Mouse (Mus musculus) thymus, postnatal 14 days (tissue): ENCODE measurements at regions not wholly inside any gene's neighbourhood (a gene's known extent, or its start where the extent isn't known, plus 50 kb on each side); places are given as distances from the start of the nearest gene placed in this dataset.

Experiments used
- DNase-seq: peaks from one replicate; pipeline ENCODE4 v3.0.0; 2021

GRCm38 (mm10) chr16:95873297-95873696 lies 117.5 kb downstream of the Psmg1 start:
- DNase-seq = no peak

GRCm38 (mm10) chr16:95872436-95872835 lies 118.3 kb downstream of the Psmg1 start:
- DNase-seq = no peak

GRCm38 (mm10) chr16:95870291-95870690 lies 120.5 kb downstream of the Psmg1 start:
- peak; percentile 88 for DNase-seq

GRCm38 (mm10) chr16:95869501-95869900 lies 121.3 kb downstream of the Psmg1 start:
- peak; percentile 91 for DNase-seq

GRCm38 (mm10) chr16:95868896-95869295 lies 121.9 kb downstream of the Psmg1 start:
- no peak for DNase-seq

- DNase-seq = peak; percentile 42
These were observed 123.2 kb downstream of the Psmg1 start for GRCm38 (mm10) chr16:95867516-95867915.

- peak; percentile 81 for DNase-seq
These were observed 123.8 kb downstream of the Psmg1 start for GRCm38 (mm10) chr16:95866866-95867420.

- DNase-seq = peak; percentile 60
These were observed 125.2 kb downstream of the Psmg1 start for GRCm38 (mm10) chr16:95865603-95866002.

- DNase-seq = peak; percentile 43
These were observed 126.1 kb downstream of the Psmg1 start for GRCm38 (mm10) chr16:95864646-95865045.

- DNase-seq = peak; percentile 35
These were observed 126.7 kb downstream of the Psmg1 start for GRCm38 (mm10) chr16:95864106-95864505.

GRCm38 (mm10) chr16:95863565-95863964 lies 127.2 kb downstream of the Psmg1 start:
- DNase-seq = peak; percentile 42

- peak; percentile 76 for DNase-seq
These were observed 128.1 kb downstream of the Psmg1 start for GRCm38 (mm10) chr16:95862621-95863020.

- peak; percentile 49 for DNase-seq
These were observed 129.5 kb downstream of the Psmg1 start for GRCm38 (mm10) chr16:95861231-95861690.

GRCm38 (mm10) chr16:95860810-95861209 lies 129.9 kb downstream of the Psmg1 start:
- DNase-seq = peak; percentile 22

- DNase-seq = peak; percentile 3
These were observed 130.6 kb downstream of the Psmg1 start for GRCm38 (mm10) chr16:95860111-95860510.

GRCm38 (mm10) chr16:95857403-95857802 lies 133.4 kb downstream of the Psmg1 start:
- no peak for DNase-seq

- DNase-seq = peak; percentile 70
These were observed 135.5 kb downstream of the Psmg1 start for GRCm38 (mm10) chr16:95855230-95855629.

- DNase-seq = no peak
These were observed 138.9 kb downstream of the Psmg1 start for GRCm38 (mm10) chr16:95851907-95852306.

GRCm38 (mm10) chr16:95848555-95849082 lies 142.1 kb downstream of the Psmg1 start:
- no peak for DNase-seq

GRCm38 (mm10) chr16:95847765-95848483 lies 142.8 kb downstream of the Psmg1 start:
- DNase-seq = no peak

GRCm38 (mm10) chr16:95845323-95845860 lies 143.5 kb downstream of the Ets2 start:
- no peak for DNase-seq

GRCm38 (mm10) chr16:95844691-95845090 lies 142.8 kb downstream of the Ets2 start:
- no peak for DNase-seq

- no peak for DNase-seq
These were observed 140.9 kb downstream of the Ets2 start for GRCm38 (mm10) chr16:95842766-95843165.
